Mouse (Mus musculus): ENCODE results near the gene Olfr1291-ps1.

The Olfr1291-ps1 gene

DNA sequence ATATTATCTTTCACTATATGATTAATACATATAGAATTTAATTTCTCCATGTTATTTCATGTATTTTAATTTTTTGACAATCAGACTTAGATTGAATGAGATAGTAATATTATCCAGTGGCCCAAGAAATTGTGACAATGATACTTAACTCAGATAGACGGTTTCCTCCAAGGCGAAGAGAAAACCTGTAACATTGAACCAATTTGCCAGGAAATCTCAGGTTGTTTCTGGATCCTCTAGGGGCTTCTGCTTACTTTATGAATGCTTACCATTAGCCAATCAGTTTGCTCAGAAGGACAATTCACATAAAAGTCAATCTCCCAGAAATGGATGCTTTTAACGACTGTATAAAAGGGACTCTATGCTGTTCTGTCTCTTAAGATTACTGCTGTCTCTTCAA, at the start of gene Olfr1291-ps1:
Gene Olfr1291-ps1 (plus strand): TSS at position 301 of the 400 bp plus-strand sequence.
- no peak for DNase-seq (ENCODE audit: low read depth, low spot score)

- no peak for DNase-seq (ENCODE audit: low read depth, low spot score)
Observed at GRCm38 (mm10) chr2:111448842-111449241, 48.1 kb upstream of the Olfr1291-ps1 start, which contains the start of gene Olfr1287. TSS of gene Olfr1287 (plus strand) at chr2:111449142.

GRCm38 (mm10) chr2:111473801-111474200, 23.2 kb upstream of the Olfr1291-ps1 start, which contains the start of gene Olfr1288:
TSS of gene Olfr1288 (plus strand) at chr2:111474101.
- no peak for DNase-seq (ENCODE audit: low read depth, low spot score)

DNA sequence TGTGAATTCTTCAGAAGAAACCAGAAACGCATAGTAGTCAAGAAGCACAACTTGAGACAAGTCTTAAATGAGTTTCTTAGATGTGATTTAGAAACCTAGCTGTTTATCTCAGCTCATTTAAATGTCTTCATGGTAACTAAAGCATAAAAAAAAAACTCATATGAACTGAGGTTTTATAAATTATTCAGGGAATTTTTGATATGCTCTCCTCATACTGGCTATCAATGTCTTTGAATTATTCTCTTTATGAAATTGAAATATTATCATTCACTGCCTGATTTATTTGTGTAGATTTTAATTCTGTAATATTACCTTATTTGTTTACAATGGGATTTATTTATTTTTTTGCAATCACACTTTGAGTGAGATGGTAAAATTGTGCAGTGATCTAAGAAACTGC, 16.5 kb upstream of the Olfr1291-ps1 start, which contains the start of gene Olfr1289:
Gene Olfr1289 (plus strand): TSS at position 301 of the 400 bp plus-strand sequence.
- no peak for DNase-seq (ENCODE audit: low read depth, low spot score)

DNA sequence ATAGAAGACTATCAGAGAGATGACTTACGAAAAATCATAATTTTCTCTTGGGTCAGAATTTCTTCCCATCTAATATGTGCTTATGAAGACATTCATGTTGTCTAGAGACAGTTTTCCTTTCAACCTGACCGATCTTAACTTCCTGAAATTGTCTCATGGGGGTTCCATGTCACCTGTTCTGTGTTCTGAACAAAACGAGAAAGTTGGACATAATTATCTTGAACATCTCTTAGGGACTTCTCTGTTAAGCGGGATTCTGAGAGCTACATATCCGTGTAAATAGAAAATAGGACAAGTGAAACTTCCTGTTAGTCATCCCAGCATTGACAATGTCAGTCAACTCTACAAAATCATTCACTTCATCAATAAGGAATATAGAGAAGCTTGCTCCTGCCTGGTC, 3.3 kb upstream of the Olfr1291-ps1 start, which contains the start of gene Olfr1290:
Gene Olfr1290 (minus strand): TSS at position 101 of the 400 bp plus-strand sequence.
- no peak for DNase-seq (ENCODE audit: low read depth, low spot score)

DNA sequence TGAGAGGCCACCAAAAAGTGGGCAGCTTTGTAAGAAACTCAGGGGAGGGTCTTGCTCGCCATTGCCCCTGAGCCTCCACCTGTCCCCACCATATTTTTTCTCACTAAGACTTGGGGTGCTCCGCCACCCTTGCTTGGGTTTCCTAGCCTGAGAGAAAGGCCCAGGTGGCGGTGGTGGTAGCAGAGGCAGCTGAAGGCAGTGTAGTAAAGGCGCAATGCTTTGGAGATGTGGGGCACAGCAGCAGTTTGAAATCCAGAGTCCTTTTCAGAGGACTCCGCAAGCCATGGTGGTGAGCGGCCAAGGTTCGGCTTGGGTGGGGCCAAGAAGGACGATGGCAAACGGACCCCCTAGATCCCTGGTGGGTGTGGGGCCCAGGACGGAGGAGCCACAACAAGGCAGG, 20.5 kb downstream of the Olfr1291-ps1 start:
- no peak for DNase-seq (ENCODE audit: low read depth, low spot score)

GRCm38 (mm10) chr2:111524903-111525302, 27.9 kb downstream of the Olfr1291-ps1 start, which contains the start of gene Olfr1293-ps:
TSS of gene Olfr1293-ps (plus strand) at chr2:111525203.
- DNase-seq (ENCODE audit: low read depth, low spot score): no peak

DNA sequence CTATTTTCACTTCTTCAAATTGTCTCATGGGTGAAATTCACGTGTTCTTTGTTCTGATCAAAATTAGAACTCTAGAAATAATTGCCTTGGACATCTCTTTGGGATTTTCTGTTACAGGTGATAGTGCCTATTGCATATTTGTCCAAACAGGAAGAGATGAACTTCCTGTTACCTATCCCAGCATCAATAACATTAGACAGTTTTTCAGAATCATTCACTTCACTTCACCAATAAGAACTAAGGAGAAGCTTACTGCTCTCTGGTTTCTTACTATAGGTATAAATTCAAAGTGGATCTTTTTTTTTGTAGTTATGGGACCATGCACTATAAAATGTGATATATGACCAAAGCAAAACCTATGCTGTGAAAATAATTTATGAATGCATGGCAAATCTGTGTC, 43.2 kb downstream of the Olfr1291-ps1 start, which contains the start of gene Olfr1294:
Gene Olfr1294 (minus strand): TSS at position 101 of the 400 bp plus-strand sequence.
- no peak for DNase-seq (ENCODE audit: low read depth, low spot score)
